Mouse (Mus musculus): ENCODE results near the gene Mrps18b.

Gene Mrps18b

DNA sequence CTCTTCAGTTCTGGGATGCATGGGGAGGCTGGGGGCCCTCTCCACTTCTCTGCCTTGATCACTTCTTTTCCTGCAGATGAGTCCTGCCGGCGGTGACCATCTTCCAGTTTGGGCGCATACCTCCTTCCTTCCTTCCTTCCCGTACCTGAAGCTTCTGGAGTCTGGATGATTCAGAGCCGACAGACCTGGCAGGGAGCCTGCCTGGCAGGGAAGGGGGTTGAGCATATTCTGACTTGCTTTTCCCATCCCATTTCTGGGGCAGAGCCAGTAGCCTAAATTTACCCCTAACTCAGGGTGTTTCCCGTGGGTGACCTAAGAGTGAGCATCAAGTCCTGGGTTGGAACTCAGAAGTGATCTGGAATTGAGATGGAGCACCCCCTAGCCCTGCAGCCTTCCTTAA lies 41.5 kb downstream of the Mrps18b start:
- no peak for DNase-seq (ENCODE audit: low read depth, low spot score)

DNA sequence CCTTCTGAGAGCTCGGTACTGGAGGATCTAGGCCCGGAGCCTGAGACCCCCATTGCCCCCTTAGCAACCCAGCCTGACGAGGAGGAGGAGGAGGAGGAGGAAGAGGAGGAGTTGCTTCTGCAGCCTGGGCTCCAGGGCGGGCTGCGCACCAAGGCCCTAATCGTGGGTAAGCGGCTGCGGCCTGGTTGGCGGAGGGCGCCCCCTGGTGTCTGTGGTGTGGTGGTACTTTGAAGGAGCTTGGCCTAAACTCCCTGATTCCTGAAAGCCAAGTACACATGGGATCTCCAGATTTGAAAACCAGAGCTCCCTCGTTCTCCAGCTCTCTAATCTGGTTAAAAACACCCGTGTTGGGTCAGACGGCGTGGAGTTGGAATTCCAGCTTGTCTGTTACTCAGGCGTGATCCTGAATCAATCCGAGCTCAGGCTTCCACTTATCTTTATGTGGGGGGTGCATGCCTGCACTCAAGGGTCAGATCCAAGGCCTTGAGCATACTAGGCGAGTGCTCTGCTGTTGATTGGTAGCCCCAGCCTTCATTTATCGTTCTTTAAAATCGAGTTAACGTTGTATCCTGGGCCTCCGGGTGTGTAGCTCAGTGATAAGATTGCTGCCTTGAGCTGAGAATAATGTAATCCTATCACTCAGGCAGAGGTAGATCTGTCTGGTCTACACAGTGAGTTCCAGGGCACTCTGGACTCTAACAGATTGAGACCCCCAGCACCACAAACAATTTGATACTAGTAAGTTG lies 42.2 kb downstream of the Mrps18b start:
- DNase-seq (ENCODE audit: low read depth, low spot score): peak; percentile 79

DNA sequence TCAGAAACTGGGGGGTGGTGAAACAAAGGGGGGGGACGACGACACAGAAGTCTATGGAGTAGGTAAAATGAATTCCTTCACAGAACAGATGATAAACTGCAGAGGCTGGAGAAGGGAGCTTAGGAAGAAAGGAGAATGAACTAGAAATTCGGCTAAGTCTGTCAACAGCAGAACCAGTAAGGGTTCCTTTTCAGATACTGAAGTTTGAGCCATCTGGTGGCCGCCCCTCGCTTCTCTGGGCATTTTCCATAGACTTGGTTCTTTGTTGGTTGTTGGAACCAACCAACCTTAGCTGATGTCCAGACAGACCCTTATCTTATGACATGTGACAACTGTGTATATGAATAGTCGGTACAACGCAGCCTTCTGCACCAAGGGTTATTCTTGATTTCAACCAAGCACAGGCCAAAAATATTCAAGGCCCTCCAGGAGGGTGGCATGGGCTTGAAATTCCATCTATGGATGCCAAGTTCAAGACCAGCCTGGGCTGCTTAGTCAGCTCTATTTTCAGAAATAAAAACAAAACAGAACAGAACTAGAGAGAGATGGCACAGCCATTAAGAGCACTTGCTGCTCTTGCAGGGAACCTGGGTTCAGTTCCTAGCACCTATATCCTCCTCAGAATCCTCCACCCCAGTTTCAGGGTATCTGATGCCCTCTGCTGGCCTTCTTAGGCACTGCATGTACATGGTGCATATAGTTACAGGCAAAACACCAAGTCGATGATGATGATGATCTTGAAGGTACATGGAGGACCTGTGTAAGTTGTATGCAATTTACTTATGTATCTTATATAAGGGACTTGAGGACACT lies 45.1 kb downstream of the Mrps18b start:
- DNase-seq (ENCODE audit: low read depth, low spot score): no peak

DNA sequence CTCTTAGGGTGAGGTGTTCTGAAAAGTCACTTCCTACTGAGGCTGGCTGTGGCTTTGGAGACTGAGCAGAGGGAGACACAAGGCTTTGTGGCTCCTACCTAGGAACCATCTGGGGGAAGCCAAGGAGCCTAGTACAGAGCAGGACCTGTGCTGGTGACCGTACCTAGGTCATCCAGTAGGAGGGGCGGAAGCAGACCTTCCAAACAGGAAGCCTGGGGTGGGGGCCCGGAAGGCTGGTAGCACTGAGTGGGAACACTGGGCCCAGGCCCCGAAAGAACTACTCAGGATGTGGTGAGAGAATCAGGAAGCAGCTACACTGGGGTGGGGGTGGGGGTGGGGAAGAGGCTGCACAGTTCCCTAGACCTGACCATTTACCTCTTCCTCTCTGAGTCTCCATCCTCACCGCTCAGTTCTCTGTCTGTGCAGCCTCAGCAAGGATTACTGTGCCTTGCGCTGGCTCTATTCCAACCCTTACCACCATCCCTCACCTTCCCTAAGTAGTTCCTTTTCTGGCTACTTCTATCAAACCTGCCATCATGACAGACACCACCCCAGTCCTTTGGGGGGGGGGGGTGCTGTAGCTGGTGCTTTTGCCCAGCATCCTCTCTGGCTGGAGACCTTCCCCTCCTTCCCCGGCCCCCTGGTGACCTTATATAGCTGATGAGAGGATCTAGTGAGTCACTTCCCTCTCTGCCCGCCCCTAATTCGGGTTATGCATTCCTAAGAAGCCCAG lies 45.9 kb downstream of the Mrps18b start:
- no peak for DNase-seq (ENCODE audit: low read depth, low spot score)

DNA sequence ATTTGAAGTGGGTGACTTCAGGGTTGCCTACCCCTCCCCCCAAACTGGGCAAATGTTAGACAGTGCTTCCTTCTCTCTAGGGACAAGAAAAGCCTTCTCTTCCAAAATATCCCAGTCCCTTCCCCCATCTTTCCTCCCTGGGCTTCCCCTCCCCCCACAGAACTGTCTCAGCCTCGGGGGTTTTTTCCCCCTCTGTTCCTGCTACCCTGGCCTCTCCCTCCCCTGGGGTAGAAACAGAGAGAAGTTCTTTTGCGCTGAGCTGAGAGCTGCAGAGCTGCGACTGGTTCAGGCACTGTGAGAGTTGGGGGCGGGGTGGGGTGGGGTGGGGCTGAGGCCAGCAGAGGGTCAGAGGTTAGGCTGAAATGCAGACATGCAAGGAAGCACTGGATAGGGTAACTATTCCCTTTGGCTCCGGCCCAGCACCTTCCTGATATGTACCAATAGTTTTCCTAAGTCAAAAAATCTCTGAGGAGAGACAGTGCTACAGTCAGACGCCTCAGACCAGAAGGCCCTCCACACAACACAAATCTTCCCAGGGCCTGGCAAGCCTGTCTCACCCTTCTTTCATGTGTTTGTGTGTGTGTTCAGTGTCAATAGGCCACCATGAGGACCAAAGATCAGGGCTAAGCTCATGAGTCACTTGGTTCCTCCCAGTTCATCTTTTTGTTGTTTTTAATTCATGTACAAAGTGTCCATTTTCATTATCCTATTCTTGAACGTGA lies 46.7 kb downstream of the Mrps18b start:
- DNase-seq (ENCODE audit: low read depth, low spot score): no peak

DNA sequence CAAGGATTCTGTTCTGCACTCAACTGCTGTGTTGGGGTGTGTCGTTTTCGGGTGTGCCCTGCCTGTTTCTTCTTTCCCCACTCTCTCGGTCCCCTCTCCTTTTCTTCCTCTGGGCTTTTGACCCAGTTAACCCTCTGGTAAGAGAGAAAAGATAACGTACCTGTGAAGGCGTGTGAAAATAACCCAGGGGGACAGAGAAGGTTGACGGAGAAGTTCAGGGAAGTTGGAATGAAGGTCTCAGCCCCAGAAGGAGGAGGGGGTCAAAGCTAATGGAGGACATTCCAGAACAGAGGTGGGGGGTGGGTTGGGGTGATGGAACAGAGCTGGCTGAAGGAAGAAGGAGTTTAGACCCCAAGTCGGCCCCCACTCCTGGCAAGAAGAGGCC lies 47.2 kb downstream of the Mrps18b start:
- DNase-seq (ENCODE audit: low read depth, low spot score): no peak

DNA sequence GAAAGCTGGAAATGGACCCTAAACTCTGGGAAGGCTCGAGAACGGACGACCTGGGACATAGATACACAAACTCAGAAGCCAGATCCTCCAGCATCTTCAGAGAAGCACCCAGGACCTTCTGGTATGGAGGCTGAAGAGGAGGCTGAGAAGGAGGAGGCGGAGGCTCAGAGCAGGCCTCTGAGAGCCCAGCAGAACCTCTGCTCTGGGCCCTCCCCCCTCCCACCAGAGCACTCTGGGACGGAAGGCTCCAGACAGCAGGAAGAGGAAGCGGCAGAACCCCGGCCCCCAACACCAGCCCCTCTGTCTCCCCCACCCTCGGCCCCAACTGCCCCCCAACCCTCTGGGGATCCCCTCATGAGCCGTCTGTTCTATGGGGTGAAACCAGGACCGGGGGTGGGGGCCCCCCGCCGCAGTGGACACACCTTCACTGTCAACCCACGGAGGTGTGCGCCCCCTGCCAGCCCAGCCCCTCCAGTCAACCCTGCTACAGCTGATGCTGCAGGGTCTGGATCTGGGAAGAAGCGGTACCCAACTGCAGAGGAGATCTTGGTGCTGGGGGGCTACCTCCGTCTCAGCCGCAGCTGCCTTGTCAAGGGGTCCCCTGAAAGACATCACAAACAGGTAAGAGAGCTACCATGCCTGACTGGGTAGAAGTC lies 47.9 kb downstream of the Mrps18b start:
- no peak for DNase-seq (ENCODE audit: low read depth, low spot score)

DNA sequence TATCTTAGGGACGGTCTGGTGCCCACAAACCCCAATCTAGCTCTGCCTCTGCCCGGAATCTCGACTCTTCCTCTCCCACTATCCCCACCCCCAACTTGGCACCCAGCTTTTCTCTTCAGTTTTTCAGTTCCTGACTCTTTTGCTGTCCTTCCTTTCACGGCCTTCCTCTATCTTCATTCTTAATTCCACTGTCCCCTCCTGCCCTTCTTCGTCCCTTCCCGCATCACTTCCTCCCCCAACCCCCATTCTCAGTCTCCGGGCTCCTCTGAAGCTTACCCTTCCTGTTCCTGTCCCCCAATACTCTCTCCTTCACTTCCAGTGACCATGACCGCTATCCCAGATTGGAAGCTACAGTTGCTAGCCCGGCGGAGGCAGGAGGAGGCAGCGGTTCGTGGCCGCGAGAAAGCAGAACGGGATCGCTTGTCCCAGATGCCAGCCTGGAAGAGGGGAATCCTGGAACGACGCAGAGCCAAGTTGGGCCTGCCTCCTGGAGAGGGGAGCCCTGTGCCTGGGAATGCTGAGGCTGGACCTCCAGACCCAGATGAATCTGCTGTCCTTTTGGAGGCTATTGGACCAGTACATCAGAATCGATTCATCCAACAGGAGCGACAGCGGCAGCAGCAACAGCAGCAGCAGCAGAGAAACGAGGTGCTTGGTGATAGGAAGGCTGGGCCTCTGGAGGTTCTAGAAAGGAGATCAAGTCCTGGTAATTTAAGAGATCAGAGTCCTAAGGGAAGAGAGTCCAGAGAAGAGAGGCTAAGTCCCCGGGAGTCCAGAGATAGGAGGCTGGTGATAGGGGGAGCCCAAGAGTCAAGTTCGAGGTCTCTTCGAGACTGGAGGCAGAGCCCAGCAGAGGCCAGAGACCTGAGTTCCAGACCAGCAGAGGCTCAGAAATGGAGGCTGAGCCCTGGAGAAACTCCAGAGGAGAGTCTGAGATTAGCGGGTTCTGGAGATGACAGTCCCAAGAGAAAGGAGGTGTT lies 49.0 kb downstream of the Mrps18b start:
- no peak for DNase-seq (ENCODE audit: low read depth, low spot score)

DNA sequence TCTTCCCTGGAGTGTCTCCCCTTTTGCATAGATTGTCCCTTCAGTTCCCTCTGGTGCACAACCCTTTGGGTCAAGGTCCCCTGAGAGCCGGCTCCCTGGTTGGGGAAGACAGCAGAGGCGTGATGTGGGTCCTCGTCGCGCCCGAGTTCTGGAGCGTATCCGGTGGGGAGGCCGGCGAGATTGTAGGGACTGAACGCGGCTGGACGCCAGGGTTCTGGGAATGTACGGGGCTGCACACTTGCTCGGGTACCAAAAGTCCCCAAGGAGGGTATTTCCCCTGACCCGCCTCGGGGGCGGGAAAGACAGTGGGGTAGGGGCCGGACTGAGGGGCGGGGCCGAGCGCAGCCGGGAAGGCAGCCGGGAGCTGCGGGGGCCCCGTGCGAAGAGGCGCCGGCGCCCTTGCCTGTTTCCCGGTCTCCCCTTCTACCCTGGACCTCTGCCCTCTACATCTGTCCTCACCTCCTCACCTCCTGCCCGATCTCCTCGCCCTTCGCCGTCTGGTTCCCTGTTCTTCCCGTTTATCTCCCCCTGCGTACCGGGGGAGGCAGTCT lies 49.8 kb downstream of the Mrps18b start:
- no peak for DNase-seq (ENCODE audit: low read depth, low spot score)

DNA sequence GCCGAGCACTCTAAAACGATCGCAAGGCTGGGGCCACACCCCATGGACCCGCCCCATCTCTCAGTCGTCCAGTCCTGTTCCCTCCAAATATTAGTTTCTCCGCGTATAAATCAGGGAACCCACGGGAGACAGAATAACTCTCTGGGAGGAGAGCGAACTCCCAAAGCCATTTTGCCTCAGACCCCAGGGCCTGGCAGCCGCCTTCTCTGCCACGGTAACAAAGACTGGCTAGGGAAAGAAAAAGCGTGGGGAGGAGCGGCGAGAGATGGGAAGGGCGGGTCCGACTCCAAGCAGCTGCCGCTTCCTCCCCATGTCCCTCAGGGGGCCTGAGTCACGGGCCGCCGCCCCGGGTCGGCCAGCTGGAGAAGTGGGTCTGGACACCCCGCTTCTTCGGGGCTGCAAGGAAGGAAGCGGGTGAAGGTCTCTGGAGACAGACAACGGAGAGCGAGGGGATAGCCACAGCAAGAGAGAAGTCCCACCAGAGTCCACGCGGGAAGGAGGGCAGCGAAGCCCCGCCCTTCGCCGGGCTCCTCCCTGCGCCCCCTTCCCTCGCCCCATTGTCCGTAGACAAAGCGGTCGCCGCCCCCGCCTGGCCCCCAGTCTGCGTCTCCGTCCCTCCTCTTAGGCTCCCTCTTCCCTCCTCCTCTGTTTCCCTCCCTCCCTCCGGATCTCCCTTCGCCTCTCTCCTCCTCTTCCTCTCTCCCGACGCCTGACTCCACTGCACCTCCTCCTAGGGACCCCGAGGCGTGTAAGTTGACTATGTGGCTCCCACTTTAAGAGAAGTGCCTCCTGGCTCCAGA lies 50.5 kb downstream of the Mrps18b start, which contains the start of gene Ppp1r18:
TSS of gene Ppp1r18 (plus strand) at position 113 of the 800 bp plus-strand sequence.
- DNase-seq (ENCODE audit: low read depth, low spot score): no peak

DNA sequence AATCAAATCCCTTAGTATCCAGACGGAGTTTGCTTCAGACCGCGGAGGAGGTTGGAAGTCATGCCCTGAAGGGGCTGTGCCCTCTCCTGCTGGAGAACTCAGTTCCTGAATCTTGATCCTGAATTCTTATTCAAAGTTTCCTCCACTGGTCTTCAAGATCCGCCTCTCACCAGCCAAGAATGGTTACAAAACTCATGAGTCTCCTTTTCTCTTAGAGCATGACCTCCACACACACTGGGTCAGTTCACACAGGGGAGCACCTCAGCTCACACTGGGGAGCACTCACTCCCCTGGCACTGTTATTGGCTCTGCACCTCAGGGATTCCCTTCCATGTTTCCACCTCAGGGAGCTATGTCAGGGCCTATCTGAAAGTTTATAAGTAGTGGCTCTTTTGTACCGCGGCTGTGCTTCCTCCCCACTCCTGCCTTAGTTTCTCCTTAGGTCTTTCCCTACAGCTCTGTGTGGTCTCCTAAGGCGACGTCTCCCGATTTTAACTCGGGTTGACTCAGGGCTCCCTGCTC lies 51.3 kb downstream of the Mrps18b start:
- no peak for DNase-seq (ENCODE audit: low read depth, low spot score)

DNA sequence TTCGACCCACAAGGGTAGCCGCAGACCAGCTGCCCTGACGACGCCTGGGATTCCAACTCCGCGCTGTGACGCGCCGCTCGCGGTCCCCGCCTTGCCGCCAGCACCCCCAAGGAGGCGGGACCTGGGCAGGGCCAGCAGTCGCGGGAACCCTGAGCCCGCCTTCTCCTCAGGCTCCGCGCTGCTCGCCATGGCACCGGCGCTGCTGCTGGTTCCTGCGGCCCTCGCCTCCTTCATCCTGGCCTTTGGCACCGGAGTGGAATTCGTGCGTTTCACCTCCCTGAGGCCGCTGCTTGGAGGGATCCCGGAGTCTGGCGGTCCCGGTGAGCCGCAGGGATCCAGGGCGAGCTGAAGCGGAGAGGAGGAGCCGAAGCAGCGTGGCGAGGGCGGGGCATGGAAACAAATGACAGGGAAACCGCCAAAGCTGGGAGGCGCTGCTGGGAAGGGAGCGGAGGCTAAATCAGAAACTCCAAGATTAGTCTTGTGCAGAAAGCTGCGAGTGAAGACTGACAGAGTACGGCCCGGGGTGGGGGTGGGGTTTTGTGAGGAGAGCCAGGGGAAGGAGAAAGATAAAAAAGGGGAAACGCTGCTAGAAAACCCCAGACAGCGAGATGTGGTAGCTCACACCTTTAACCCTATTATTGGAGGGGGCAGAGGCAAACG lies 54.9 kb downstream of the Mrps18b start, which contains the start of gene Nrm:
TSS of gene Nrm (plus strand) at position 121 of the 660 bp plus-strand sequence.
- peak; percentile 76 for DNase-seq (ENCODE audit: low read depth, low spot score)

DNA sequence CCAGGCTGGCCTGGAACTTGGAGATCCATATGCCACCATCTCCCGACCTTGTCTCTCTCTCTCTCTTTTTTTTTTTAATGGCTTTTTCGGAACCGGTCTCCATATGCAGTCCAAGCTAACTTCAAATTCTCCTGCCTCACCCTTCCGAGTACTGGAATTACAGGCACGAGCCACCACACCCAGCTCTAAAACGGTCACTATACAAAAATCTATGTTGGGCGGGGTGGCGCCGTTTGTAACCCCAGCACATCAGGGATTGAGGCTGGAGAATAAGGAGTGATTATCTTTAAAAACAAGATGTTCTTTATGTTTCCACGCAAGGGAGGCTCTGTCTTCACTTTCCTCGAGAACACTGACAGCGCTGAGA lies 55.4 kb downstream of the Mrps18b start:
- DNase-seq (ENCODE audit: low read depth, low spot score): no peak
